Mouse (Mus musculus): ENCODE results near the gene Cdc40. TPM values are rescaled to one million over a fixed set of nuclear protein-coding genes. Genes with fewer than 3 reads are reported as not detected.
A peak's percentile ranks its signal among the peaks of the same experiment; 100 is the strongest.

Gene Cdc40
- polyA plus RNA-seq, 1 experiment from 2014 or later = 37.0 TPM

GRCm38 (mm10) chr10:40887316-40887715 is 4.2 kb upstream of the Cdc40 start:
- H3K4me2 ChIP-seq (replicated peaks) = no peak overlapping the region
- H3K4me3 ChIP-seq = no peak overlapping the region
- no peaks in the 10 kb centered on the region for H3K36me3 ChIP-seq
- no peaks in the 10 kb centered on the region for H3K27me3 ChIP-seq
- no peak for ATAC-seq (ENCODE audit: low FRiP score, low read depth)
- 88% methylated on average over 2 of the region's 2 CpGs for WGBS
- H3K9ac ChIP-seq = no peak overlapping the region
- no peaks in the 10 kb centered on the region for H3K4me1 ChIP-seq
- no peaks in the 10 kb centered on the region for H3K9me3 ChIP-seq
- H3K27ac ChIP-seq = no peak overlapping the region

DNA sequence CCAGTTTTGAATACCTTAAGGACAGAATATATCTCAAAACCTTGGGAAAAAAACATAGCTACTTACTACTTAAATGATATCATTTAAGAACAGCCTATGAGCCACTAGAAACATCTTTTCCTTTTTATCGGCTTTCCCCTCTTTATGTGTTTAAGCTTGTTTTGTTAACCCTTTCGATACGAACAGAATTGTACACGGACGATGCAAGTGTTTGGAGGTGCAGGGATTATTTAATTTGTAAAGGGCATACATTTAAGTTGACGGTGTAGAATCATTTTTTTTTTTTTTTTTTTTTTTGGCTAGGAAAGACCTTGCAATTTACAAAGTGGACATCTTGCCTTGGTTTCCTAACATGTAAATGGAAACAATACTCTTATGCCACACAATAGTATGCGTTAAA is 2.3 kb upstream of the Cdc40 start:
- no peak for ATAC-seq (ENCODE audit: low FRiP score, low read depth)
- Histone ChIP-seq H3K4me2 (replicated peaks) (no peak overlapping the region), H3K4me1 (peaks cover 12% of the 10 kb centered on the region), H3K36me3 (no peaks in the 10 kb centered on the region), H3K27me3 (no peaks in the 10 kb centered on the region), H3K9me3 (no peaks in the 10 kb centered on the region), H3K27ac (no peak overlapping the region), H3K4me3 (no peak overlapping the region), H3K9ac (no peak overlapping the region)
- WGBS = 62% methylated on average over 7 of the region's 7 CpGs

DNA sequence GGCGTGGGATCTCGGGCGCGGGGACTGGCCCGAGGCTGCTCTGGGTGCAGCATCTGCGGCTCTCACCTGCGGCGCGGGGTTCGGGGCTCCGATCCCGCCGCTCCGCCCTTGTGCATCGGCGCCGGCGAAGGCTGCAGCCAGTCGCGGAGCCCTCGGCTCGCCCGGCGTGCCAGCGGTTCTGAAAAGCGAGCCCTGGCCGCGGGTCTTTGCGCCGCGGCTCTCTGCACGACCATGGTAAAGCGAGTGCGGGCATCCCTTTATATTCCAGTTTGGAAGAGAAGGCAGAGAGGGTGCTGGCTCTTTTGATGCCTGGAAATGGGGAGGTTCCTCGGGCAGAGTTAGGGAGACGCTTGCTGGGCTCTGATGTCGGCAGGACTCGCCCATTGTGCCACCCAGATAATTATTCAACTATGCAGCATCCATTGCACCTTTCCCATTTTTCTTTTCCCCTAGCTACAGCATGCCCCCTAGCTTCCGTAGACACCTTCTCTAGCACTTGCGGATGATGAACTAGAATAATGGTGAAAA is 1.2 kb upstream of the Cdc40 start:
- Histone ChIP-seq H3K27me3 (no peaks in the 10 kb centered on the region), H3K4me2 (replicated peaks) (peak overlapping the region; percentile 82), H3K9ac (peak overlapping the region; percentile 87), H3K9me3 (no peaks in the 10 kb centered on the region), H3K36me3 (peaks cover 8% of the 10 kb centered on the region), H3K4me3 (peak overlapping the region; percentile 90), H3K27ac (peak overlapping the region; percentile 94), H3K4me1 (peaks cover 12% of the 10 kb centered on the region)
- no peak for ATAC-seq (ENCODE audit: low FRiP score, low read depth)
- WGBS = 0% methylated on average over 40 of the region's 40 CpGs

- Histone ChIP-seq H3K4me2 (replicated peaks) (peak overlapping the region; percentile 82), H3K27me3 (no peaks in the 10 kb centered on the region), H3K4me1 (peaks cover 12% of the 10 kb centered on the region), H3K9me3 (no peaks in the 10 kb centered on the region), H3K36me3 (peaks cover 10% of the 10 kb centered on the region), H3K9ac (peak overlapping the region; percentile 87), H3K27ac (peak overlapping the region; percentile 94), H3K4me3 (peak overlapping the region; percentile 90)
- WGBS = under 1% methylated on average over 73 of the region's 87 CpGs
- peak; percentile 89 for ATAC-seq (ENCODE audit: low FRiP score, low read depth)
These were observed 650 bp upstream of the Cdc40 start for GRCm38 (mm10) chr10:40883644-40884278.

DNA sequence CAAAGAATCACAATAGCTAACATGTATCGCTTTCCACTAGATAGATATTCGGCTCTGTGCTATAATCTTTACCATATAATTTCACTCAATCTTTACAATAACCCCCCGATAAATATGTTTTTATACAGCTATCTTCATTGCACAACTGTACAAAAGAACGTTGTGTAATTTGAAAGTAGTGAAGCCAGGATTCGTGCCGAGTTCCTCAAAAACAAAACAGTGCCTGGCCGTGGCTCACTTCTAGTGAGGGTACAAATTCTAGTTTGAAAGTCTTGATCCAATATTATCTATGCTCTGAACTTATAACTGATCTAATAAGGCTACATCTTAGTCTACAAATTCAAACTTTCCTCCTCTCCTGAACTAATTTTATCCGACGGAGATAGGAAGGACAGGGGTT is 778 bp downstream of the Cdc40 start:
- Histone ChIP-seq H3K9me3 (no peaks in the 10 kb centered on the region), H3K27me3 (no peaks in the 10 kb centered on the region), H3K4me3 (peak overlapping the region; percentile 90), H3K4me2 (replicated peaks) (peak overlapping the region; percentile 82), H3K36me3 (peaks cover 10% of the 10 kb centered on the region), H3K4me1 (peaks cover 12% of the 10 kb centered on the region), H3K9ac (peak overlapping the region; percentile 87), H3K27ac (peak overlapping the region; percentile 72; the same call in 1 of the 2 replicates)
- 16% methylated on average over 9 of the region's 9 CpGs for WGBS
- ATAC-seq (ENCODE audit: low FRiP score, low read depth) = no peak

DNA sequence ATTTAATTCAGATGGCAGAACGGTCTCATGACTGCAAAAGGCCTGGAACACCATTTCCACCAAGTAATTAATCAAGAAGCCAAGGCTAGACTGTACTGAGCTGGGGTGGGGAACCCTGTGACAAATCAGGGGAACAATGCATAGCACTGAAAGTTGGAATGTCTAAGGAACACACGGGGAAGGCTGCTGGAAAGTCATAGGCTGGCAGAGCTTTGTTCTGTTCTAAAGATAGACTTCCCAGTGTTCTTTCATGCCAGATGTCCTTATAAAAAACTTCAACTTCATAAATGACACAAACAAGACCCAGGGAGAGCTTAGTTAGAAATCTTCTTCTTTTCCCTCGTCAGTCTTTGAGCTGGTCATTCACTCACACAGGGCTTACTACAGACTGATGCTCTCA is 1.9 kb downstream of the Cdc40 start:
- Histone ChIP-seq H3K4me2 (replicated peaks) (peak overlapping the region; percentile 82), H3K36me3 (peaks cover 10% of the 10 kb centered on the region), H3K4me1 (peaks cover 12% of the 10 kb centered on the region), H3K4me3 (peak overlapping the region; percentile 90; the same call in 1 of the 2 replicates), H3K27me3 (no peaks in the 10 kb centered on the region), H3K27ac (no peak overlapping the region), H3K9me3 (no peaks in the 10 kb centered on the region), H3K9ac (no peak overlapping the region)
- no peak for ATAC-seq (ENCODE audit: low FRiP score, low read depth)
- 84% methylated on average over 3 of the region's 3 CpGs for WGBS

DNA sequence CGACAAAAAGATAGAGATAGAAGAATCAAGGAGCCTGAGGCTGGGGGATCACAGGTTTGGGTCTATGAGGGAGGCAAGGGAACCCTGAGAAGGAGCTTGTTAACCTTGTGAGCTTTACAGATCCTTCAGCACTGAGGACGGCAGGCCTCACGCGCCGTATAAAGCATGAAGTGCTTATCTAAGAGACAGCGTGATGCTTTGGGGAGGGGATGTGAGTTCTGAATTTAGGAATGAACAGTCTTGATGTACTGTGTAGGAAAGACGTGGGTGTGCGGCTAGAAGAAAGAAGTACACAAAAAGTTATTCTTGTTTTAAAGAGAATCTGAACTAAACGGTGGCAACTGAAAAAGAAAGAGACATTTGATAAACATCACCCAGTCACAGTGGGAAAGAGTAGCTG is 3.1 kb downstream of the Cdc40 start:
- peaks cover 17% of the 10 kb centered on the region for H3K36me3 ChIP-seq
- H3K27ac ChIP-seq = no peak overlapping the region
- no peak overlapping the region for H3K4me3 ChIP-seq
- no peak overlapping the region for H3K9ac ChIP-seq
- WGBS = 93% methylated on average over 9 of the region's 9 CpGs
- ATAC-seq (ENCODE audit: low FRiP score, low read depth) = no peak
- H3K27me3 ChIP-seq = no peaks in the 10 kb centered on the region
- H3K4me2 ChIP-seq (replicated peaks) = no peak overlapping the region
- no peaks in the 10 kb centered on the region for H3K9me3 ChIP-seq
- peaks cover 12% of the 10 kb centered on the region for H3K4me1 ChIP-seq

DNA sequence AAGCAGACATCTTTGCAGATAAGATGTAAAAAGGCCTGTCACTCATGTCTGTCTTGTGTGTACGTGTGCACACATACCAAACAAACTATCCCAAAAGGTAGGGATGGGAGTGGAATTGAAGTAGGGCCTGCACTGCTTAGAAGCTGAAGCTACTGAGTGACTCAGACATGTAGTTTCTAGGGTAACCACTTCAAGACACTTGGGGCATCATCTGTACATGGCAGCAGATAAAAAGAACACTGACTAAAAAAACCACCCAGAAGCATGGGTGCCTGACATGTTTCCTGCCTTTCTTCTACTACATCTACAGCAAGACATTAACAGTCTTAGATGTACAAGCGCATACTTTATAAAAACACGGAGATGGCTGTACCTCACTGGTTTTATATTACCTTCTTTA is 4.9 kb downstream of the Cdc40 start:
- Histone ChIP-seq H3K27ac (no peak overlapping the region), H3K36me3 (peaks cover 17% of the 10 kb centered on the region), H3K4me2 (replicated peaks) (no peak overlapping the region), H3K4me1 (peaks cover 12% of the 10 kb centered on the region), H3K9ac (no peak overlapping the region), H3K27me3 (no peaks in the 10 kb centered on the region), H3K9me3 (no peaks in the 10 kb centered on the region), H3K4me3 (no peak overlapping the region)
- no peak for ATAC-seq (ENCODE audit: low FRiP score, low read depth)
- 84% methylated on average over 3 of the region's 3 CpGs for WGBS

DNA sequence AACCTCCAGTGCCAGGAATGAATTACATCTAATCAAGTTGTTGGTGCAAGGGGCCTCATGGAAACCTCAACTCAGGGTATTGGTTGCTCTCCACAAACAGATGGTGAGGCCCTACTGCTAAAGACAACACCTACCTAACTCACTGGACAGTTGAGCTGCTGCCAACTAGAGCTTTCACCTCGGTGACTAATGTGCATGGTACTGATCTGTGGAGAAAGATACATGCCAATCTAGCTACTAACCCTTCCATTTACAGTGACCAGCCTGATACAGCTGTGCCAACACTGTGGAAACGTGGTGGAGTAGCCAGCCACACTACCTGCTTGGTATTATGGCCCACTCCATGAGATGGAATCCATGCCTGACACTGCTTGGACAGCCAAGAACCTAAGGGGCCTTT is 11.1 kb downstream of the Cdc40 start:
- H3K36me3 ChIP-seq = peaks cover 12% of the 10 kb centered on the region
- H3K4me1 ChIP-seq = no peaks in the 10 kb centered on the region
- H3K27me3 ChIP-seq = no peaks in the 10 kb centered on the region
- ATAC-seq (ENCODE audit: low FRiP score, low read depth) = no peak
- no peaks in the 10 kb centered on the region for H3K9me3 ChIP-seq
- no peak overlapping the region for H3K27ac ChIP-seq
- H3K4me3 ChIP-seq = no peak overlapping the region
- WGBS = 85% methylated on average over 2 of the region's 2 CpGs
- no peak overlapping the region for H3K4me2 ChIP-seq (replicated peaks)
- H3K9ac ChIP-seq = no peak overlapping the region

GRCm38 (mm10) chr10:40871301-40871700 is 11.8 kb downstream of the Cdc40 start:
- H3K4me3 ChIP-seq = no peak overlapping the region
- ATAC-seq (ENCODE audit: low FRiP score, low read depth) = no peak
- WGBS = 94% methylated on average over 2 of the region's 2 CpGs
- no peaks in the 10 kb centered on the region for H3K4me1 ChIP-seq
- H3K27ac ChIP-seq = no peak overlapping the region
- H3K4me2 ChIP-seq (replicated peaks) = no peak overlapping the region
- H3K27me3 ChIP-seq = no peaks in the 10 kb centered on the region
- no peak overlapping the region for H3K9ac ChIP-seq
- no peaks in the 10 kb centered on the region for H3K9me3 ChIP-seq
- peaks cover 16% of the 10 kb centered on the region for H3K36me3 ChIP-seq

- H3K4me2 ChIP-seq (replicated peaks) = no peak overlapping the region
- no peak overlapping the region for H3K27ac ChIP-seq
- H3K9me3 ChIP-seq = peaks cover 4% of the 10 kb centered on the region
- H3K4me3 ChIP-seq = no peak overlapping the region
- WGBS = 93% methylated on average over 2 of the region's 2 CpGs
- ATAC-seq (ENCODE audit: low FRiP score, low read depth) = no peak
- H3K27me3 ChIP-seq = no peaks in the 10 kb centered on the region
- no peaks in the 10 kb centered on the region for H3K4me1 ChIP-seq
- H3K9ac ChIP-seq = no peak overlapping the region
- peaks cover 33% of the 10 kb centered on the region for H3K36me3 ChIP-seq
These were observed 15.0 kb downstream of the Cdc40 start for GRCm38 (mm10) chr10:40868081-40868480.

- H3K4me2 ChIP-seq (replicated peaks) = no peak overlapping the region
- 85% methylated on average over 8 of the region's 8 CpGs for WGBS
- ATAC-seq (ENCODE audit: low FRiP score, low read depth) = no peak
- no peaks in the 10 kb centered on the region for H3K9me3 ChIP-seq
- H3K9ac ChIP-seq = no peak overlapping the region
- H3K4me1 ChIP-seq = no peaks in the 10 kb centered on the region
- H3K36me3 ChIP-seq = peaks cover 3% of the 10 kb centered on the region; the same call in 1 of the 2 replicates
- H3K27me3 ChIP-seq = no peaks in the 10 kb centered on the region
- H3K4me3 ChIP-seq = no peak overlapping the region
- no peak overlapping the region for H3K27ac ChIP-seq
These were observed 25.5 kb downstream of the Cdc40 start for GRCm38 (mm10) chr10:40857599-40857998.

DNA sequence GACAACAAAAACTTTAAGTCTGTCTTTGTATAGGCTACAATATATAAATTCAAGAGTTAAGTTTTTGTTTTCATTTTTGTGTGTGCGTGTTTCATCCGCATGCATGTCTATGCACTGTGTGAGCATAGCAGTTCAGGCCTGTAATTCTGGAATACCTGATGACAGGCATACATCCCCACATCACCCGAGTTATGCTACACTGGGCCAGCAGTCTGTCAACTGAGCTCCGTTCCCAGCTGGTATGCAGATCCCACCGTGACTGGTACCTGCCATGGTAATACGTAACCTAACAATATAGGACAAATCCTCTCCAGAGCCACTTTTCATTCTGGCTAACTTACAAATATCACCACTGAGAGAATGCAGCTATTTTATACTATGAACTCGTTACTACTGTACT is 26.4 kb downstream of the Cdc40 start:
- no peak for ATAC-seq (ENCODE audit: low FRiP score, low read depth)
- peaks cover 7% of the 10 kb centered on the region; the same call in 1 of the 2 replicates for H3K36me3 ChIP-seq
- H3K4me1 ChIP-seq = no peaks in the 10 kb centered on the region
- H3K9me3 ChIP-seq = no peaks in the 10 kb centered on the region
- no peak overlapping the region for H3K9ac ChIP-seq
- H3K4me3 ChIP-seq = no peak overlapping the region
- no peaks in the 10 kb centered on the region for H3K27me3 ChIP-seq
- H3K4me2 ChIP-seq (replicated peaks) = no peak overlapping the region
- 89% methylated on average over 7 of the region's 7 CpGs for WGBS
- no peak overlapping the region for H3K27ac ChIP-seq

All from limb, embryonic 13.5 days (tissue).